Mouse (Mus musculus) spleen, adult 2 months (tissue): ENCODE results near the gene Slc44a4.

Experiments used
- CTCF ChIP-seq: fragments of 200-500 bp; IDR thresholded peaks from 2 replicates; pipeline ENCODE4 v1.5.1; 2011; ENCODE audit warnings: mild to moderate bottlenecking, inconsistent platforms; ENCODE audit not compliant: insufficient read depth, insufficient read length, insufficient replicate concordance; ENCODE audit errors: extremely low read depth
- POLR2A ChIP-seq: fragments of 200-500 bp; IDR thresholded peaks from 2 replicates; pipeline ENCODE4 v1.6.1; 2011; ENCODE audit warnings: low read depth, low read length, inconsistent platforms

- no peak for TF ChIP-seq POLR2A
- no peak for TF ChIP-seq CTCF
Observed at GRCm38 (mm10) chr17:34934031-34934430, 19.8 kb downstream of the Slc44a4 start.
